Mouse (Mus musculus): ENCODE measurements around the gene Hemk1. TPM values are rescaled to one million over a fixed set of nuclear protein-coding genes. Genes with fewer than 3 reads are reported as not detected.
"Not testable (repeated sequence)": the region's sequence is repeated elsewhere in the genome, so short reads cannot be mapped to it uniquely, and the experiment has no call there.

The Hemk1 gene
- polyA plus RNA-seq, 1 experiment from 2014 or later = 11.5 TPM

- H3K9ac ChIP-seq (ENCODE audit: low read length) = no peak overlapping the region
- 58% methylated on average over 11 of the region's 11 CpGs for WGBS
- H3K9me3 ChIP-seq (ENCODE audit: control insufficient read depth, low read length) = no peaks in the 10 kb centered on the region
- H3K27me3 ChIP-seq (ENCODE audit: control insufficient read depth, insufficient read depth, low read depth, low read length) = no peaks in the 10 kb centered on the region
- H3K27ac ChIP-seq (ENCODE audit: low read length) = peak overlapping the region; percentile 82
- H3K36me3 ChIP-seq (ENCODE audit: control insufficient read depth, insufficient read depth, low read length) = no peaks in the 10 kb centered on the region
- H3K4me3 ChIP-seq (ENCODE audit: low read length) = no peak overlapping the region
- peak overlapping the region; percentile 2 for H3K4me2 ChIP-seq (ENCODE audit: low read depth, low read length)
- 0 out of 2 replicates have a peak, but pooled peaks have one; percentile 3 for ATAC-seq (ENCODE audit: low read depth)
- H3K4me1 ChIP-seq (replicated peaks; ENCODE audit: control insufficient read depth, insufficient read depth, low read length) = peaks cover 33% of the 10 kb centered on the region
Observed at GRCm38 (mm10) chr9:107307099-107307872, 30.9 kb downstream of the Hemk1 start.

GRCm38 (mm10) chr9:107306673-107307072, 31.5 kb downstream of the Hemk1 start:
- not testable (repeated sequence) for H3K9ac ChIP-seq (ENCODE audit: low read length); H3K4me2 ChIP-seq (ENCODE audit: low read depth, low read length); ATAC-seq (ENCODE audit: low read depth); H3K9me3 ChIP-seq (ENCODE audit: control insufficient read depth, low read length); H3K4me3 ChIP-seq (ENCODE audit: low read length); H3K36me3 ChIP-seq (ENCODE audit: control insufficient read depth, insufficient read depth, low read length); H3K27ac ChIP-seq (ENCODE audit: low read length); H3K27me3 ChIP-seq (ENCODE audit: control insufficient read depth, insufficient read depth, low read depth, low read length)
- H3K4me1 ChIP-seq (replicated peaks; ENCODE audit: control insufficient read depth, insufficient read depth, low read length) = peaks cover 36% of the 10 kb centered on the region
- 100% methylated on average over 1 of the region's 1 CpGs for WGBS

- peak overlapping the region; percentile 90 for H3K27ac ChIP-seq (ENCODE audit: low read length)
- peak overlapping the region; percentile 33; the same call in 1 of the 2 replicates for H3K9ac ChIP-seq (ENCODE audit: low read length)
- peak; percentile 63 for ATAC-seq (ENCODE audit: low read depth)
Observed at GRCm38 (mm10) chr9:107305601-107306542, 32.3 kb downstream of the Hemk1 start.

GRCm38 (mm10) chr9:107305012-107305411, 33.1 kb downstream of the Hemk1 start:
- H3K27me3 ChIP-seq (ENCODE audit: control insufficient read depth, insufficient read depth, low read depth, low read length) = no peaks in the 10 kb centered on the region
- WGBS = 66% methylated on average over 4 of the region's 4 CpGs

More at GRCm38 (mm10) chr9:107305601-107306542, 32.3 kb downstream of the Hemk1 start:
- no peaks in the 10 kb centered on the region for H3K27me3 ChIP-seq (ENCODE audit: control insufficient read depth, insufficient read depth, low read depth, low read length)
- peaks cover 36% of the 10 kb centered on the region for H3K4me1 ChIP-seq (replicated peaks; ENCODE audit: control insufficient read depth, insufficient read depth, low read length)
- H3K9me3 ChIP-seq (ENCODE audit: control insufficient read depth, low read length) = no peaks in the 10 kb centered on the region
- H3K4me2 ChIP-seq (ENCODE audit: low read depth, low read length) = 0 out of 2 replicates have a peak overlapping the region, but pooled peaks have one; percentile 12
- H3K36me3 ChIP-seq (ENCODE audit: control insufficient read depth, insufficient read depth, low read length) = peaks cover 6% of the 10 kb centered on the region
- WGBS = 40% methylated on average over 13 of the region's 13 CpGs
- no peak overlapping the region for H3K4me3 ChIP-seq (ENCODE audit: low read length)

GRCm38 (mm10) chr9:107304383-107304782, 33.8 kb downstream of the Hemk1 start:
- Histone ChIP-seq H3K36me3 (ENCODE audit: control insufficient read depth, insufficient read depth, low read length) (peaks cover 14% of the 10 kb centered on the region), H3K9ac (ENCODE audit: low read length) (no peak overlapping the region), H3K4me3 (ENCODE audit: low read length) (no peak overlapping the region), H3K9me3 (ENCODE audit: control insufficient read depth, low read length) (no peaks in the 10 kb centered on the region), H3K4me1 (replicated peaks; ENCODE audit: control insufficient read depth, insufficient read depth, low read length) (peaks cover 36% of the 10 kb centered on the region), H3K27me3 (ENCODE audit: control insufficient read depth, insufficient read depth, low read depth, low read length) (no peaks in the 10 kb centered on the region), H3K4me2 (ENCODE audit: low read depth, low read length) (no peak overlapping the region), H3K27ac (ENCODE audit: low read length) (no peak overlapping the region)
- no peak for ATAC-seq (ENCODE audit: low read depth)
- WGBS = 91% methylated on average over 3 of the region's 3 CpGs

More at GRCm38 (mm10) chr9:107305012-107305411, 33.1 kb downstream of the Hemk1 start:
- Histone ChIP-seq H3K9me3 (ENCODE audit: control insufficient read depth, low read length) (no peaks in the 10 kb centered on the region), H3K27ac (ENCODE audit: low read length) (peak overlapping the region; percentile 90), H3K4me3 (ENCODE audit: low read length) (no peak overlapping the region), H3K9ac (ENCODE audit: low read length) (peak overlapping the region; percentile 33; the same call in 1 of the 2 replicates), H3K4me2 (ENCODE audit: low read depth, low read length) (no peak overlapping the region), H3K36me3 (ENCODE audit: control insufficient read depth, insufficient read depth, low read length) (peaks cover 14% of the 10 kb centered on the region), H3K4me1 (replicated peaks; ENCODE audit: control insufficient read depth, insufficient read depth, low read length) (peaks cover 36% of the 10 kb centered on the region)
- ATAC-seq (ENCODE audit: low read depth) = no peak

GRCm38 (mm10) chr9:107303900-107304299, 34.2 kb downstream of the Hemk1 start:
- H3K27ac ChIP-seq (ENCODE audit: low read length) = no peak overlapping the region
- H3K4me2 ChIP-seq (ENCODE audit: low read depth, low read length) = no peak overlapping the region
- peaks cover 36% of the 10 kb centered on the region for H3K4me1 ChIP-seq (replicated peaks; ENCODE audit: control insufficient read depth, insufficient read depth, low read length)
- H3K36me3 ChIP-seq (ENCODE audit: control insufficient read depth, insufficient read depth, low read length) = peaks cover 14% of the 10 kb centered on the region
- H3K4me3 ChIP-seq (ENCODE audit: low read length) = no peak overlapping the region
- no peak overlapping the region for H3K9ac ChIP-seq (ENCODE audit: low read length)
- H3K27me3 ChIP-seq (ENCODE audit: control insufficient read depth, insufficient read depth, low read depth, low read length) = no peaks in the 10 kb centered on the region
- WGBS = 78% methylated on average over 5 of the region's 5 CpGs
- ATAC-seq (ENCODE audit: low read depth) = no peak
- H3K9me3 ChIP-seq (ENCODE audit: control insufficient read depth, low read length) = no peaks in the 10 kb centered on the region

GRCm38 (mm10) chr9:107303121-107303820, 34.9 kb downstream of the Hemk1 start:
- no peak overlapping the region; the same call in 1 of the 2 replicates for H3K9ac ChIP-seq (ENCODE audit: low read length)

GRCm38 (mm10) chr9:107302592-107302991, 35.6 kb downstream of the Hemk1 start:
- WGBS = 44% methylated on average over 7 of the region's 7 CpGs
- H3K36me3 ChIP-seq (ENCODE audit: control insufficient read depth, insufficient read depth, low read length) = peaks cover 14% of the 10 kb centered on the region
- H3K4me1 ChIP-seq (replicated peaks; ENCODE audit: control insufficient read depth, insufficient read depth, low read length) = peaks cover 30% of the 10 kb centered on the region
- no peak overlapping the region for H3K9ac ChIP-seq (ENCODE audit: low read length)
- no peaks in the 10 kb centered on the region for H3K27me3 ChIP-seq (ENCODE audit: control insufficient read depth, insufficient read depth, low read depth, low read length)
- H3K27ac ChIP-seq (ENCODE audit: low read length) = peak overlapping the region; percentile 64
- ATAC-seq (ENCODE audit: low read depth) = no peak
- no peaks in the 10 kb centered on the region for H3K9me3 ChIP-seq (ENCODE audit: control insufficient read depth, low read length)
- H3K4me2 ChIP-seq (ENCODE audit: low read depth, low read length) = no peak overlapping the region
- H3K4me3 ChIP-seq (ENCODE audit: low read length) = no peak overlapping the region

More at GRCm38 (mm10) chr9:107303121-107303820, 34.9 kb downstream of the Hemk1 start:
- H3K27me3 ChIP-seq (ENCODE audit: control insufficient read depth, insufficient read depth, low read depth, low read length) = no peaks in the 10 kb centered on the region
- H3K9me3 ChIP-seq (ENCODE audit: control insufficient read depth, low read length) = no peaks in the 10 kb centered on the region
- H3K4me3 ChIP-seq (ENCODE audit: low read length) = no peak overlapping the region
- no peak for ATAC-seq (ENCODE audit: low read depth)
- no peak overlapping the region for H3K4me2 ChIP-seq (ENCODE audit: low read depth, low read length)
- H3K27ac ChIP-seq (ENCODE audit: low read length) = peak overlapping the region; percentile 64; the same call in 1 of the 2 replicates
- H3K36me3 ChIP-seq (ENCODE audit: control insufficient read depth, insufficient read depth, low read length) = peaks cover 14% of the 10 kb centered on the region
- H3K4me1 ChIP-seq (replicated peaks; ENCODE audit: control insufficient read depth, insufficient read depth, low read length) = peaks cover 32% of the 10 kb centered on the region
- WGBS = 66% methylated on average over 9 of the region's 9 CpGs
